Mouse (Mus musculus) intestine, embryonic 14.5 days (tissue): ENCODE data around the gene Trim3. TPM values are rescaled to one million over a fixed set of nuclear protein-coding genes. Genes with fewer than 3 reads are reported as not detected.
A peak's percentile ranks its signal among the peaks of the same experiment; 100 is the strongest.

Experiments used
- ATAC-seq: fragments of 200-750 bp; cut with Nextera tagmentation; replicated peaks from 2 replicates; pipeline ENCODE4 v1.8.0; 2017; ENCODE audit warnings: low read depth, moderate number of reproducible peaks, moderate TSS enrichment, moderate library complexity; ENCODE audit not compliant: low FRiP score, low TSS enrichment
- DNase-seq: peaks from one replicate; pipeline ENCODE4 v3.0.0-alpha.2; 2018; ENCODE audit warnings: low spot score
- H3K27ac ChIP-seq: fragments of 300-500 bp; sonication (generic); 2 replicates; pipeline ENCODE4 v1.5.1; 2014; ENCODE audit warnings: low read depth, mild to moderate bottlenecking, control low read depth
- H3K27me3 ChIP-seq: fragments of 300-500 bp; sonication (generic); replicated peaks from 2 replicates; pipeline ENCODE4 v1.6.1; 2014; ENCODE audit warnings: low read length, control low read depth; ENCODE audit not compliant: control insufficient read depth, insufficient read depth
- H3K36me3 ChIP-seq: fragments of 300-500 bp; sonication (generic); 2 replicates; pipeline ENCODE4 v1.6.1; 2014; ENCODE audit warnings: low read length, control low read depth; ENCODE audit not compliant: control insufficient read depth, insufficient read depth
- H3K4me1 ChIP-seq: fragments of 300-500 bp; sonication (generic); replicated peaks from 2 replicates; pipeline ENCODE4 v1.6.1; 2014; ENCODE audit warnings: low read length, control low read depth, mixed read lengths; ENCODE audit not compliant: control insufficient read depth, insufficient read depth
- H3K4me2 ChIP-seq: fragments of 300-500 bp; sonication (generic); 2 replicates; pipeline ENCODE4 v1.6.1; 2014; ENCODE audit warnings: low read length
- H3K4me3 ChIP-seq: fragments of 300-500 bp; sonication (generic); 2 replicates; pipeline ENCODE4 v1.5.1; 2014; ENCODE audit warnings: low read depth, low read length, control low read depth, mixed read lengths
- H3K9ac ChIP-seq: fragments of 300-500 bp; sonication (generic); 2 replicates; pipeline ENCODE4 v1.6.1; 2014; ENCODE audit warnings: mild to moderate bottlenecking, low read length
- H3K9me3 ChIP-seq: fragments of 300-500 bp; sonication (generic); 2 replicates; pipeline ENCODE4 v1.6.1; 2016; ENCODE audit warnings: low read length, control low read depth; ENCODE audit not compliant: control insufficient read depth
- WGBS: fragments of 180-500 bp; shearing (Covaris S2); extraction: QIAGEN DNeasy Blood & Tissue Kit; methylation state at CpG from one replicate; pipeline ENCODE4 v1.1.7; 2014; 5-methylcytosine and 5-hydroxymethylcytosine counted together
- polyA plus RNA-seq: library from polyadenylated mRNA; unstranded; fragments of >200 nt; fragmentation: Nextera tagmentation; extraction: Ambion mirVana; gene quantifications from 2 replicates; pipeline ENCODE4 v1.2.1, GENCODE M21; 2014

The Trim3 gene
- polyA plus RNA-seq, 1 experiment from 2014 or later, result 25.0 TPM

- WGBS, result 94% methylated on average over 22 of the region's 22 CpGs
- no peak overlapping the region for H3K4me2 ChIP-seq
- H3K4me3 ChIP-seq, result no peak overlapping the region
- DNase-seq, result no peak
- H3K36me3 ChIP-seq, result peaks cover 82% of the 10 kb centered on the region
- no peaks in the 10 kb centered on the region for H3K27me3 ChIP-seq
- H3K27ac ChIP-seq, result no peak overlapping the region
- ATAC-seq, result no peak
- H3K9ac ChIP-seq, result no peak overlapping the region
- no peaks in the 10 kb centered on the region for H3K4me1 ChIP-seq
- no peaks in the 10 kb centered on the region for H3K9me3 ChIP-seq
Measured at GRCm38 (mm10) chr7:105617810-105618209, 15.6 kb downstream of the Trim3 start.

DNA sequence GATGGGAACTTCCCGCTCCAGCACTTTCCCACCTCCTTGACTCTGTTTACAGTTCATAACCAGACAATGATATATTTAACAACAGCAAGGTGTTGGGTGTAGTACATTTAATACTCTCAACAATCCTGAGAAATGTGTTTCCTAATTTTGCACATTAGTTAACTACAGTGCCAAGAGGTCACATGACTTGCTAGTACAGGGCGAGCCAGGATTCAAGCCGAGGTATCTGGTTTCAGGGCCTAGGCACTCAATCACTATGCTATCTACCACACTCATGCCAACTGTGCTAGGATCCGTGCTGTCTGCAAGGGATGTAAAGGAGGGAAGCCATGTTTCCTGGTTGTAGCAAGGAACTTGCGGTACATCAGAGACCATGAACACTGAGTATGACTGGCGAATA is 16.8 kb downstream of the Trim3 start:
- Histone ChIP-seq H3K4me3 (no peak overlapping the region), H3K9ac (no peak overlapping the region), H3K9me3 (no peaks in the 10 kb centered on the region), H3K27ac (no peak overlapping the region), H3K4me1 (no peaks in the 10 kb centered on the region), H3K27me3 (no peaks in the 10 kb centered on the region), H3K36me3 (peaks cover 82% of the 10 kb centered on the region), H3K4me2 (no peak overlapping the region)
- ATAC-seq (no peak), DNase-seq (no peak)
- WGBS, result 69% methylated on average over 6 of the region's 6 CpGs

GRCm38 (mm10) chr7:105615720-105616119 is 17.7 kb downstream of the Trim3 start:
- Histone ChIP-seq H3K36me3 (peaks cover 88% of the 10 kb centered on the region), H3K4me3 (no peak overlapping the region), H3K27me3 (no peaks in the 10 kb centered on the region), H3K9me3 (no peaks in the 10 kb centered on the region), H3K9ac (no peak overlapping the region), H3K4me2 (no peak overlapping the region), H3K4me1 (no peaks in the 10 kb centered on the region), H3K27ac (no peak overlapping the region)
- DNase-seq (no peak), ATAC-seq (no peak)
- 60% methylated on average over 1 of the region's 1 CpGs for WGBS

- ATAC-seq (no peak), DNase-seq (no peak)
- H3K9ac ChIP-seq, result no peak overlapping the region
- no peaks in the 10 kb centered on the region for H3K9me3 ChIP-seq
- no peak overlapping the region for H3K27ac ChIP-seq
- no peaks in the 10 kb centered on the region for H3K27me3 ChIP-seq
- peaks cover 93% of the 10 kb centered on the region for H3K36me3 ChIP-seq
- no peaks in the 10 kb centered on the region for H3K4me1 ChIP-seq
- no peak overlapping the region for H3K4me3 ChIP-seq
- no peak overlapping the region for H3K4me2 ChIP-seq
- WGBS, result 100% methylated on average over 1 of the region's 1 CpGs
Measured at GRCm38 (mm10) chr7:105614400-105614799, 19.0 kb downstream of the Trim3 start.

DNA sequence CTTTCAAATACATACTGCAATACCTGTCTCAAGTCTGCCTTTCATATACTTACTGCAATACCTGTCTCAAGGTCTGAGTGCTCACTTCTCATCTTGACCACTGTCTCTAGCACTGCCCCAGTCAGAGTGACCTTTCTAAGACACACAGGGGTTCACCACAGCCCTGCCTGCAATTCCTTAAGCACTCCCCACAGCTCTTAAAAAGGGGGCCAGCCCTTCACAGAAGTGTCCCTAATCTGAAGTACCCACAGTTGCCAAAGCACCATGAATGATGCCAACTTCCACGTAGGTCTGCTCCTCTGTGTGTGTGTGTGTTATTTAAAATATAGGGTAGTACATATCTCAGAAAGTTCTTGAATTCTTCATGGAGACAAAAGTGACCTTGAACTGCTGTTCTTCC is 21.6 kb downstream of the Trim3 start:
- no peaks in the 10 kb centered on the region for H3K9me3 ChIP-seq
- DNase-seq (no peak), ATAC-seq (no peak)
- no peak overlapping the region for H3K4me2 ChIP-seq
- peaks cover 68% of the 10 kb centered on the region for H3K36me3 ChIP-seq
- WGBS, result 96% methylated on average over 1 of the region's 1 CpGs
- no peaks in the 10 kb centered on the region for H3K4me1 ChIP-seq
- no peak overlapping the region for H3K4me3 ChIP-seq
- H3K27ac ChIP-seq, result no peak overlapping the region
- H3K27me3 ChIP-seq, result no peaks in the 10 kb centered on the region
- no peak overlapping the region for H3K9ac ChIP-seq

DNA sequence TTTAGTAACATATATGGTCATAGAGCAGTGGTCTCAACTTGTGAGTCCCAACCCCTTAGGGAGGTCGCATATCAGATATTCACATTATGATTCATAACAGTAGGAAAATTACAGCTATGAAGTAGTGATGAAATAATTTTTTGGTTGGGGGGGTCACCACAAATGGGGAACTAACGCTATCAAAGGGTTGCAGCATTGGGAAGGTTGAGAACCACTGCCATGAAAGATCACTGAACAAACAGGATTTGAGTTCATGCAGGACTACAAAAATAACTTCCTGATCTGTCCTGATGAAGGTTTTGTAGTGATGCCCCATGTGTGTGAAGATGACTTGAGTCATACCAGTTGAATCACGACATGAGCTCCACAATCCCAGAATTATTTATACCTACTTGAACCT is 24.9 kb downstream of the Trim3 start:
- Histone ChIP-seq H3K4me3 (no peak overlapping the region), H3K9ac (no peak overlapping the region), H3K9me3 (no peaks in the 10 kb centered on the region), H3K4me1 (no peaks in the 10 kb centered on the region), H3K36me3 (peaks cover 39% of the 10 kb centered on the region), H3K4me2 (no peak overlapping the region), H3K27me3 (no peaks in the 10 kb centered on the region), H3K27ac (no peak overlapping the region)
- no peak for DNase-seq
- ATAC-seq, result no peak
- 90% methylated on average over 3 of the region's 3 CpGs for WGBS

DNA sequence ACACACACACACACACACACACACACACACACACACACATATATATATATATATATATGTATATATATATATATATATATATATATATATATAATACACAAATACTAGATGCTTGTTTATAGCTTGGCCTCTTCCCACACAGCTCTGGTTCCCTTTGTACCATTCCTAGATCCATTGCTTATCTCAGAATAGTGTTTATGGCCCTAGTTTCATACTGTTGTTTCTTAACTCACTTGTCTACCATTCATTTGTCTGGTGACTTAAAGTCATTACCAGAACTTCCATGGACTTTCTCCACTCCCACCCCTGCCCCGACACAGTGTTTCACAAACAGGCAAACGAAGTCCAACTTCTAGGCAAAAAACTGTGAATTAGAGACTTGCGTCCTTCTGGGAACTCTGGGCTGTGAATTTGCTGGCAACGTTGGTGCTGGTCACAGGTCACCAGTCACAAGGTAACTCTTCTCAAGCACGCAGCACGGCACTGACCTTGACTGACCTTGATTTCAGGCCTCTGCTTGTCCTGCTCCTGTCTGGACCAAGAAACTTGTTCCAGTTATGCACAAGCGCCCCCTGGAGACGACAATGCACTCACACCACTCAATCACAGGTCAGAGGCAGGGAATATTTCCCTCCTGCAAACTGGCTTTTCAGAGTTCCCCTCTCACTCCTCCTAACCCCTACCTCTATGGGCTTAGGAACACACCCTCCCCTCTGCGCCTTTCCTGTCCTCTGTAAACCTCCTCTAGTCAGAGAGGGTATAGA is 30.3 kb downstream of the Trim3 start:
- ATAC-seq, result no peak; the same call in 1 of the 2 replicates
- Histone ChIP-seq H3K27me3 (no peaks in the 10 kb centered on the region), H3K4me2 (no peak overlapping the region), H3K9me3 (no peaks in the 10 kb centered on the region), H3K4me1 (no peaks in the 10 kb centered on the region), H3K27ac (no peak overlapping the region), H3K4me3 (no peak overlapping the region), H3K36me3 (no peaks in the 10 kb centered on the region), H3K9ac (no peak overlapping the region)
- 36% methylated on average over 9 of the region's 9 CpGs for WGBS
- DNase-seq, result peak; percentile 74

DNA sequence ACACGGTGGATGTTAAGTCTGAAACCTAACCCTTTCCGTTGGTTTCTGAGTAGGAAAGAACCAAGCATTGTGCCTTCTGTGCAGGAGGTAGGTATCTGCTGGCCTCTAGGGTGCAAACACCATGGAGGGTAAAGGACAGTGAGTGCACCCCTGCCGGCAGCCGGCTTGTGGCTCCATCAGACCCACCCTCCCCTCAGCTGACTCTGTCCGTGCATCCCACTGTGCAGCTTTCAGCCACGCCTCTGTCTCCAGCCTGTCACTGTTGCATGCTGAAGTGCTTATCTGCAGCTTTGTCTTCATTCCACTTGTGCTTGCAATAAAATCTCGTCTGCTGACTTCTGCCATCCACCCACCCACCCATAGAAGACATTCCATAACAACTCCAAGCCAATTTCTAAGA is 43.3 kb downstream of the Trim3 start:
- no peak overlapping the region for H3K4me3 ChIP-seq
- 29% methylated on average over 7 of the region's 7 CpGs for WGBS
- no peak overlapping the region for H3K27ac ChIP-seq
- H3K4me1 ChIP-seq, result no peaks in the 10 kb centered on the region
- DNase-seq (no peak), ATAC-seq (0 out of 2 replicates have a peak, but pooled peaks have one; percentile 50)
- H3K27me3 ChIP-seq, result no peaks in the 10 kb centered on the region
- no peak overlapping the region for H3K9ac ChIP-seq
- H3K9me3 ChIP-seq, result no peaks in the 10 kb centered on the region
- no peak overlapping the region for H3K4me2 ChIP-seq
- H3K36me3 ChIP-seq, result no peaks in the 10 kb centered on the region

DNA sequence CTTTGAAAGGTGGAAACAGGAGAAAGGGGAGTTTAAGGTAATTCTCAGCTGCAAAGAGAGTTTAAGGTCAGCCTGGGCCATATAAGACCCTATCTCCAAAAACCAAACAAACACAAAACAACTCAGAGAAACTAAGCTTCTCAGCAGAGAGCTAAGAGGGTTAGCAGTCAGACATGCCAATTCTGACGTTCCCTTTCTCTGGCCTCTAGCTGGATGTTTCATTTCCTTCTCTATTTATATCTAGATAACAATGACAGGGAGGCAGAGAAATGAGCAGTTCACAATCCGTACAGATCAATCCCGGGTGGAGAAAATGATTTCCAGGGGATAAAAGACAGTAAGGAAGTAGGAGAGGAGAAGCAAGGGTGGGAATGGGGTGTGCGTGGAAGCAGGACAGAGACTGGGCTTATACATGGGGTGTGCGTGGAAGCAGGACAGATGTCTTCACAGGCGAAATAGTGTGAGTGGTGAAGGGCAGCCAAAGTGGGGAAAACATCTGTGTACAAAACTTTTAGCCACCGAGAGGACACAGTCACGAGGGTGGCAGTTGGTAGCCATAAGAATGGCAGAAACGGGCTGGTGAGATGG is 45.0 kb downstream of the Trim3 start:
- Histone ChIP-seq H3K4me3 (no peak overlapping the region), H3K27me3 (no peaks in the 10 kb centered on the region), H3K9me3 (no peaks in the 10 kb centered on the region), H3K4me1 (no peaks in the 10 kb centered on the region), H3K9ac (no peak overlapping the region), H3K4me2 (no peak overlapping the region), H3K27ac (no peak overlapping the region), H3K36me3 (no peaks in the 10 kb centered on the region)
- ATAC-seq (no peak), DNase-seq (no peak)
- WGBS, result 61% methylated on average over 9 of the region's 9 CpGs
